Mouse (Mus musculus) mesoderm, embryonic 11.5 days (tissue): ENCODE measurements around the gene Zfp979.
"Not testable (repeated sequence)": the region's sequence is repeated elsewhere in the genome, so short reads cannot be mapped to it uniquely, and the experiment has no call there.

ENCODE experiments used
- DNase-seq: peaks from one replicate; pipeline ENCODE4 v3.0.0-alpha.2; 2012; ENCODE audit warnings: low read depth, low spot score

Gene Zfp979

DNA sequence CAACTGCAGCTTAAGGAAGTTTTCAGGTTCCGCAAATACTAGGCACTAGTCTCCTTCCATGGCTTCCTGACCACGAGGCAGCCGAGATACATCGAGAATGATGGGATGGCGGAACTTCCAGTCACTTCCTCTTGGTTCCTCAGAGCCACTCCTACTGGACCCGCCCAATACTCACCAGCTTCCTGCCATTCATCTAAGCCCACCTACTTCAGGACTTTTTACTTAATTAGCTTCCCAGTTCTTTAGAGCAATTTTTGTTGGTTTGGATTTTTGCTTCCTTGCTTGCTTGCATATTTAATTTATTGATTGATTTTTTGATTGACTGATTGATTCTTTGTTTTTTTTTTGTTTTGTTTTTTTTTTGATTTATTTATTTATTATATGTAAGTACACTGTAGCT is at the start of gene Zfp979:
Gene Zfp979, minus strand, starts transcription at position 101 of the 400 bp plus-strand sequence.
- not testable (repeated sequence) for DNase-seq

DNA sequence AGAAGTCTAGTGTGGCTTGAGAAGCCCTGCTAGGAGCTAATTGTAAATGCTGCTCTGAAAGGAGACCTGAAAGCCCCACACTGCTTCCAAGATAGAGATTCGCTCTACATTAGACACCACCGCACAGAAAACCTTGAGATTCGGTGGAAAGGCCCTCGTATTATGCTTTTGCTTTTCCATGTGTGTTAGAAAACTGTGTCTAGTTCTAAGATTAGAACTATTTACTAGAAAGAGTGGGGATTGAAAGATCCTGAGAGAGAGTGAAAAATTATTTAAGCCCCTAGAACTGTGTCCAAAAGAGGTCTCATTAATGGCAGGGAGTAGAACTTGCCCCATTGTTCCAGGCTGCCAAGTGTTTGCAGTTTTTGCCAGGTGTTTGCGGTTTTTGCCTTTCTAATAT is 12.9 kb upstream of the Zfp979 start:
- DNase-seq = not testable (repeated sequence)

DNA sequence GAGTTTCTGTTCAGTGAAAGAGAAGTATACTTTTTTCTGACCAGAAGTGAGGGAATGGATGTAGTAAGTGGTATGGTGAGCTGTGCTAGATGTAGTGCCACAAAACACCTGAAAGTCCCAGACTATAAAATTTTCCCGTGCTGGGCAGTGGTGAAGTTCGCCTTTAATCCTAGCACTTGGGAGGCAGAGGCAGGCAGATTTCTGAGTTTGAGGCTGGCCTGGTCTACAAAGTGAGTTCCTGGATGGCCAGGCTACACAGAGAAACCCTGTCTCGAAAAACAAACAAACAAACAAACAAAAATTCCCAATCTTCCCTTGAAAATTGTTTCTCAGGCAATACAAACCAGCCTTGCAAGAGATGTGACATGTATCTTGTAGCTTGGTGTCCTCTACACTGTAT is 5.1 kb upstream of the Zfp979 start:
- not testable (repeated sequence) for DNase-seq

DNA sequence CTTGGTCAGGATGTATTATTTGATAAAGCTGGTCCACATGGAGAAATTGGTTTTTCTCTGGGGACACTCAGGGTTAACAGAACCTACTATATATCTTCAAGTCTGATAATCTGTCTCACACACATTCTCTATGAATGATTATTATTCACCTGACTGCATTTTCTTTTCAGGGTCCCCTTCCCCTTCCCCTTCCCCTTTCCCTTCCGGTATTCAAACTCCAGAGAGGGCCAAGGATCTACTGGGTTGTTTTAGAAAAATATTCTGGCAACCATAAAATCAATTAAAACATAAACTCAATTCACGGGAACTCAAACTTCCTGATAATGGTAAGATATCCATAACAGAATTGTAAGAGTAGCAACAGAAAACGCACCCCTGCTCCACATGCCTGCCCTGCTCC is 381 bp downstream of the Zfp979 start:
- DNase-seq = not testable (repeated sequence)

DNA sequence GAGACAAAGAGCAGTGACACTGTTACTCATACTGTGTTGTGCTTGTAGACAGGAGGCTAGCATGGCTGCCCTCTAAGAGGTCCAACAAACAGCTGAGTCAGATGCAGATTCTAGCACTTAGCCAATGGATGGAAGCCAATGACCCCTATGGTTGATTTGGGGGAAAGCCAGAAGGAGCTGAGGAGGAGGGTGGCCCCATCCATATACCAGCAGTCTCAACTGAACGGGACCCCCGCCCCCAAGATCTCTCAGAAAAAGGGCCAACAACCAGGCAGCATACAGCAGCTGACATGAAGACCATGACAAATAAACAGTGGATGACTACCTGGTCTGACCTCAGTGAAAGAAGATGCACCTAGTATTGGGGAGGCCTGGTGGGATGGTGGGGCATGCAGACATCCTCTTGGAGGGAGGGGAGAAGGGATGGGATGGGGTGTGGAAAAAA is 8.5 kb downstream of the Zfp979 start:
- DNase-seq = not testable (repeated sequence)

DNA sequence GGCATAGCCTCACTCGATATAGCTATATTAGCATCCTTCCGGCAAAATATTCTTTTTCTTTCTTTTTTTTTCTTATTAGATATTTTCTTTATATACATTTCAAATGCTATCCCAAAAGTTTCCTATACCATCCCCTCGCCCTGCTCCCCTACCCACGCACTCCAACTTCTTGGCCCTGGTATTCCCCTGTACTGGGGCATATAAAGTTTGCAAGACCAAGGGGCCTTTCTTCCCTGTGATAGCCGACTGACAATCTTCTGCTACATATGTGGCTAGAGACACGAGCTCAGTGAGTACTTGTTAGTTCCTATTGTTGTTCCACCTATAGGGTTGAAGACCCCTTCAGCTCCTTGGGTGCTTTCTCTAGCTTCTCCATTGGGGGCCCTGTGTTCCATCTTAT is 35.8 kb downstream of the Zfp979 start:
- not testable (repeated sequence) for DNase-seq

DNA sequence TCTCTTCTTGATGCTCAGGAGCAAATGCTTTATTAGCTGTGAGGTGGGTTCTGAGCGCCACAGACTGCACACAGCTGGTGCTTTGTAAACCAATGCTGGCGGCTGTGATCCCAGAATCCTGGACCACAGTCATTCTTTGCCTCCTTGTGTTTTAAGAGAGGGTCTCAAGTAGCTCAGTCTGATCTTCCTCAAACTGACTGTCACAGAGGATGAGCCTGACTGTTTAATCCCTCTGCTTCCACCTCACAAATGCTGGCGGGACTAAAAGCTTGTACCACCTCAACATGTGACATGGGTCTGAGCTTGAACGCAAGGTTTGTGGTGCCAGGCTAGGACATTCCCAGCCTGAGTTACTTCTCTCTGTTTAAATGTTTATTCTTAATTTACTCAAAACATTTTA is 36.8 kb downstream of the Zfp979 start:
- DNase-seq = no peak

DNA sequence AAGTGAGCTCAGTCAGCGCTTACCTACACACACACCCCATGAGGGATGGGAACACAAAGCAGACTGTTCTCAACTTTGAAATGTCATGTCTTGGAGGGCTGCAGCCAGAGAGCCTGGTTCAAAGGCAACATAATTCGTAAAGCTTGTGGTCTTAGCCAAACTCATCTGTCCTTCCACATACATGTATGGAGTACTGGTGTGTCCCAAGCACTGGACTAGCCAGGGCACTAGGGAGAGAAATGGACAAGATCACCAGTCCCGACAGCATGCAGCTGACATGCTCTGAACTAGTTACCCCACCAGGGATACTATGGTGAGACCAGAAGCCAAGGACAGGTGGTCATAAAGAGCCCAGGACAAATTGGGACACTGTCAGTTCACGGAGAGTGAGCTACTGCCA is 38.5 kb downstream of the Zfp979 start:
- no peak for DNase-seq

DNA sequence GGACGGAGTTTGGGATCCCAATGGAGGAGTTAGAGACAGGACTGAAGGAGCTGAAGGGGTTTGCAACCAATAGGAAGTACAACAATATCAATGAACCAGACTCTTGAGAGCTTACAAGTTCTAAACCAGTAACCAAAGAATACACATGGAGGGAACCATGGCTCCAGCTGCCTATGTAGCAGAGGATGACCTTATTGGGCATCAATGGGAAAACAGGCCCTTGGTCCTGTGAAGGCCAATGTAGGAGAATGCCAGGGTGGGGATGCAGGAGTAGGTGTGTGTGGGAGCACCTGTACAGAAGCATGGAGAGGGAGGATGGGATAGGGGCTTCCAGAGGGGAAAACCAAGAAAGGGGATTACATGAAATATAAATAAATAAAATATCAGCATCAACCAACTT is 40.4 kb downstream of the Zfp979 start:
- DNase-seq = no peak

DNA sequence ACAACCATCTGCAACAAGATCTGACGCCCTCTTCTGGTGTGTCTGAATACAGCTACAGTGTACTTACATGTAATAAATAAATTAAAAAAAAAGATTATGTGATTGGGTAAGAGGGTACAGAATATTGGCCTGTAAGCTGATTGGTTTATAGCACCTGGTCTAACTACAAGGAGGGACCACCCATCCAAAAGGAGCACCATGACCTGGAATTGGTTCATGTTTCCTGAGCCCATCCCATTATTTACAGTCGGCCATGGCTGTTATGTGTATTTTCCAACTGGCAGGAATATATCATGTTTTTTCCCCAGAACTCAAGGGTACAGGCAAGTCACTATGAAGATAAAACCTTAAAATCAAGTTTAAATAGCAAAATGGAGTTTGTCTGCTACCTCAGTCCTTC is 43.5 kb downstream of the Zfp979 start:
- DNase-seq = no peak

DNA sequence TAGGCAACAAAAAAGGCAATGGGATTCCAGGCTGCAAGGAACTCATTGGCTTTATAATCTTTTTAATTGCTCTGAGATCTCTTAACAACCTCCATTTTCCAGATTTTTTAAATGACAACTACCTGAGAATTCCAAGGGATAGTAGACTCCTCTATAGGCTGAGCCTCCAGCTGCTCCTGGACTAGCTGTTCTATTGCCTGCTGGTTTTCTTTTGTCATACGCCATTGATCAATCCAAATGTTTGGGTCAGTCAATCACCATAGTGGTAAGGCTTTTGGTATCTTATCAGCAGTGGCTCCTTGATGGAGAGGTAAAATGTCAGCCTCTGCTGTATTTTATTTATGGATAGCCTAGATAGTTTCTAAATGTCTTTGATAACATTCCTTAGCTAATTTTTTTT is 44.6 kb downstream of the Zfp979 start:
- no peak for DNase-seq

DNA sequence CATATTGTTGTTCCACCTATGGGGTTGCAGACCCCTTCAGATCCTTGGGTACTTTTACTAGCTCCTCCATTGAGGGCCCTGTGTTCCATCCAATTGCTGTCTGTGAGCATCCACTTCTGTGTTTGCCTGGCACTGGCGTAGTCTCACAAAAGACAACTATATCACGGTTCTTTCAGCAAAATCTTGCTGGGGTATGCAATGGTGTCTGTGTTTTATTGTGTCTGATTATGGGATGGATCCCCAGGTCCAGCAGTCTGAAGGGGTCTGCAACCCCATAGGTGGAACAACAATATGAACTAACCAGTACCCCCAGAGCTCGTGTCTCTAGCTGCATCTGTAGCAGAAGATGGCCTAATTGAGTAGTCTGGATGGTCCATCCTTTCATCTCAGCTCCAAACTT is 47.7 kb downstream of the Zfp979 start:
- DNase-seq = not testable (repeated sequence)

DNA sequence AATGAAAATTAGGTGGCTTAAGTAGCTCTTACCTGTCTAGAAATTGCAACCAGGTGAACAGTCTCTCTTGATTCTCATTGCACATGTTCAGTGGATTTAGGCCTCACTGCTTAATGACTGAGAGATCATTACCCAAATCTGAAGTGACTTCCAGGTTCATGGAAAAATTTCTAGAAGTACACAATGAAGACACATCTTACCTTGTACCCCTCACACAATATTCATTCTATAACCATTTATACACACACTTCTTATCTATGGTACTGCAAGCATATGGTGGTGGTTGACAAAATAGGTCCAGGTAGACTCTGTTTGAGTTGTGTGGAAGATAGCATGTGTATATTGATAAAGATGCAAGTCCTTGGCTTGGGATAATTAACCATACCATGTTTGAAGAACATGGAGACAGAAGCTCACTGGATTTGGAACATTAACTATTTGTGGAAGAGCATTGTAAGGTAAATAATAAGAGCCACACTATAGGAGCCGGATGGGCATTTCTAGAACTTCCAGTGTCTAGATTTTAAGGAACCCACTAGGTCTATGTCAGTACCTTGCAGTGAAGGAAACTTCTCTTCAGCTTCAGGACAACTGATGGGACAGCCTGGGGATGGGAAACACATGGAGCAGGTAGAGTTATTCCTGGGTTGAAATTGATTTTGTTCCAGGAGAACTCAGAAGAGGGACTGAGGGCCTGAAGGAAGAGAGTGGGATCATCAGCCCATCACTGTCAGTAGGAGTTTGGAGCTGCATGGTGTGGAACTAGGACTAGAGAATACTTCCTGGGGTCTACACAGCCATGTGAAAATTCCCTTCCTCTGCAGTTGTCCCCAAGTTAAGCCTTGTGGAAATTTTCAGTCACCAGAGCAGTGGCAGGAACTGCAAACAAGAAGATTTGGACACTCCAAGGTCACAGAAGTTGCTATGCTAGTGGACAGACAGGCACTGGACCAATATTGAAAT is 55.5 kb downstream of the Zfp979 start:
- DNase-seq = no peak

DNA sequence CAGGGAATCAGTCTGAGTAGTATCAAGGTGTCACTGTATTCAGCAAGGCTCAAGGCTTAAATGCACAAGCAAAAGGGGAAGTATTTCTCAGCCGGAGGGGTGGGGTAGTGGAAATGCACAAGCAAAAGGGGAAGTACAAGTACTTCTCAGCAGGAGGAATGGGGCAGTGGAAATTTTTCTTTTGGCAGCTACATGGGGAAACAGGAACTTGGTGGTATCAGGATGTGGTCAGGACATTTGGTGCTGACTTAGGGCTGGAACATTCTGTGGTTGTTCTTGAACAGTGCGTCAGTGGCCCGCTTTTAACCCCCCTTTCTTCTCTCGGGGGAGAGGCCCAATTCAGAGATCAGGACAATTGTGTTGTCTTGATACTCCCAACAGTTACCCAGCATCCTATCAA is 62.9 kb downstream of the Zfp979 start:
- not testable (repeated sequence) for DNase-seq

DNA sequence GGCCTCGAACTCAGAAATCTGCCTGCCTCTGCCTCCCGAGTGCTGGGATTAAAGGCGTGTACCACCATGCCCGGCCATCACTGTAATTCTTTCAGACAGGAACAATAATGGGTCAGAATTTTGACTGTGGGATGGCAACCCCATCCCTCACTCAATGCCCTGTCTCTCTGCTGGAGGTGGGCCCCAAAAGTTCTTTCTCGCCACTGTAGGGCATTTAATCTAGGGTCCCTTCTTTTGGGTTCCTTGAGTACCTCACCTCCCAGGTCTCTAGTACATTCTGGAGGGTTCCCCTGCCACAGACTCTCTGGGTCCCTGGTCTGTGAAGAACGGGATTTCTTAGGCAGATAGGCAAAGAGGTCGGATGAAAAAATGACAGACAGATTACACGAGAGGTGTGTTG is 71.2 kb downstream of the Zfp979 start:
- not testable (repeated sequence) for DNase-seq

DNA sequence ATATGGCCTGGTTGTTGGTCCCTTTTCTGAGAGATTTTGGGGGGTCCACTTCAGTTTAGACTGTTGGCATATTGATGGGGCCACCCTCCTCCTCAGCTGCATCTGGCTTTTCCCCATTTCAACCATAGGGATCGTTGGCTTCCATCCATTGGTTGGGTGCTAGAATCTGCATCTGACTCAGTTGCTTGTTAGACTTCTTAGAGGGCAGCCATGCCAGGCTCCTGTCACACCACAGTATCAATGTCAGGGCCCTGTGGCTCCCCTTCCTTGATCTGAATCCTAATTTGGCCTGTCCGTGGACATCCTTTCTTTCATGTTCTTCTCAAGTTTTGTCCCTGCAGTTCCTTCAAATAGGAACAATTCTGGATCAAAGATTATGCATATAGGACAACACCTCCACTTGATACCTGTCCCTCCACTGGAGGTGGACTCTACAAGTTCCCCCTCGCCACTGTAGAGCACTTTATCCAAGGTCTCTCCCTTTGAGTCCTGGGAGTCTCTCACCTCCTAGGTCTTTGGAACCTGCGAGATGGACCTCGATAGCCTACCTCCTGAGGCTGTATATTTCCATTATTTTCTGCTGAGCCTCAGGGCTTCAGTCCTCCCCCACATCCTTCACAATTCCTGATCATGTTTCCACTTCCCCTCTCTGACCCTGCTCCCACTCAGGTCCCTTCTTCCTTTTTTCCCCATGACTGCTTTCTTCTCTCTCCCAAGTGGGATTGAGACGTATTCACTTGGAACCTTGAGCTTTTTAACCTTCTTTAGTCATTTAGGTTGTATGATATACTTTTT is 76.7 kb downstream of the Zfp979 start:
- no peak for DNase-seq
